Mouse (Mus musculus) liver, embryonic 14.5 days (tissue): ENCODE data around the gene Ebf1.

Source experiments
- CTCF ChIP-seq: IDR thresholded peaks from 2 replicates; pipeline ENCODE4 v1.5.1; 2016; ENCODE audit warnings: antibody characterized with exemption, low read depth, control low read depth
- EP300 ChIP-seq: IDR thresholded peaks from 2 replicates; pipeline ENCODE4 v1.6.1; 2016; ENCODE audit warnings: antibody characterized with exemption, low read depth

- no peak for TF ChIP-seq CTCF
- TF ChIP-seq EP300 = no peak
These were observed 306.0 kb downstream of the Ebf1 start for GRCm38 (mm10) chr11:44923138-44923537.
